Comparison of ENCODE assay signal across 7 mouse cellular contexts in the genomic region with DNA sequence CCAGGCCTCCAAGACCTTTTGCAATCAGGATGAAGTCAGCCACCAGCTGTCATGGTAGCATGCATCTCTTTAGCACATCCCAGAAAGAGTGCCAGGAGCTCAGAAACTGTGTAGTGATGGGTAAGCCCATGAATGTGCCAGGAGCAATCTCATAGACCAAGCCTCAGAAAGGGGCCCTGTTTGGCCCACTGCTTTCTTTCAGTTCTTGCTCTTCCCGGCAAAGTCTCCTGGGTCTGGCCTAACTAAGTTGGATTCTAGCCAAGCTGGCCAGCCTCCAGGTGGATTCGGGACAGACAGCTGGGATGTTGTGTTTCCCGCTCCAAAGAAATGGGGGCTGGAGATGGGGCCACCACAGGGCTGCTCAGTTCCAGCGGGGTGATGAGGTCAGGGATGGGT. TPM values are rescaled to one million over a fixed set of nuclear protein-coding genes. Genes with fewer than 3 reads are reported as not detected.
DNase-seq lines count a peak whose midpoint lies in the region; ATAC-seq lines count a peak whose summit lies in the region.

No protein-coding gene starts in this region.

- no peaks in the 10 kb centered on the region for H3K36me3 ChIP-seq in liver, embryonic 11.5 days (ENCODE audit: control insufficient read depth, insufficient read depth, low read length)
- H3K36me3 ChIP-seq in heart, embryonic 13.5 days = no peaks in the 10 kb centered on the region
- H3K36me3 ChIP-seq in neural tube, embryonic 15.5 days = no peaks in the 10 kb centered on the region

- H3K9ac ChIP-seq in liver, embryonic 11.5 days (ENCODE audit: low read depth, low read length) = no peak overlapping the region
- H3K9ac ChIP-seq in heart, embryonic 13.5 days = no peak overlapping the region
- no peak overlapping the region for H3K9ac ChIP-seq in neural tube, embryonic 15.5 days (replicated peaks)

- no peak overlapping the region for H3K4me3 ChIP-seq in liver, embryonic 11.5 days (ENCODE audit: low read depth, low read length)
- no peak overlapping the region for H3K4me3 ChIP-seq in heart, embryonic 13.5 days
- no peak overlapping the region for H3K4me3 ChIP-seq in neural tube, embryonic 15.5 days (replicated peaks)

- no peak overlapping the region for H3K27ac ChIP-seq in liver, embryonic 11.5 days (ENCODE audit: low read depth, low read length)
- H3K27ac ChIP-seq in heart, embryonic 13.5 days (replicated peaks) = peak overlapping the region; percentile 45
- peak overlapping the region; percentile 58; the same call in 1 of the 2 replicates for H3K27ac ChIP-seq in neural tube, embryonic 15.5 days (replicated peaks)

- H3K9me3 ChIP-seq in liver, embryonic 11.5 days (ENCODE audit: control insufficient read depth, low read length) = no peaks in the 10 kb centered on the region
- no peaks in the 10 kb centered on the region for H3K9me3 ChIP-seq in heart, embryonic 13.5 days
- no peaks in the 10 kb centered on the region for H3K9me3 ChIP-seq in neural tube, embryonic 15.5 days (replicated peaks)

- H3K27me3 ChIP-seq in liver, embryonic 11.5 days (replicated peaks; ENCODE audit: control insufficient read depth, insufficient read depth, low read length) = no peaks in the 10 kb centered on the region
- peaks cover 19% of the 10 kb centered on the region for H3K27me3 ChIP-seq in heart, embryonic 13.5 days (replicated peaks)
- H3K27me3 ChIP-seq in neural tube, embryonic 15.5 days (replicated peaks) = no peaks in the 10 kb centered on the region

- 0 out of 2 replicates have a peak, but pooled peaks cover 8% of the 10 kb centered on the region for H3K4me1 ChIP-seq in liver, embryonic 11.5 days (replicated peaks; ENCODE audit: control insufficient read depth, insufficient read depth, low read length)
- peaks cover 60% of the 10 kb centered on the region for H3K4me1 ChIP-seq in heart, embryonic 13.5 days
- peaks cover 22% of the 10 kb centered on the region for H3K4me1 ChIP-seq in neural tube, embryonic 15.5 days

- H3K4me2 ChIP-seq in liver, embryonic 11.5 days = no peak overlapping the region
- peak overlapping the region; percentile 2; the same call in 1 of the 2 replicates for H3K4me2 ChIP-seq in heart, embryonic 13.5 days
- no peak overlapping the region for H3K4me2 ChIP-seq in neural tube, embryonic 15.5 days

- peak; percentile 45 for DNase-seq in liver
- DNase-seq in liver, embryonic 11.5 days (ENCODE audit: low spot score) = no peak
- DNase-seq in adrenal gland, postnatal 36 days = peak; percentile 56 to 78
- DNase-seq in kidney, postnatal 4 days = peak; percentile 87 to 91
- no peak for DNase-seq in spleen, postnatal 14 days (ENCODE audit: low spot score in 2 of 2)

- WGBS in liver, embryonic 11.5 days = 66% methylated on average over 4 of the region's 4 CpGs
- 13% methylated on average over 4 of the region's 4 CpGs for WGBS in heart, embryonic 13.5 days
- 41% methylated on average over 4 of the region's 4 CpGs for WGBS in neural tube, embryonic 15.5 days

- no peak for ATAC-seq in liver, embryonic 11.5 days (replicated peaks; ENCODE audit: low FRiP score)
- ATAC-seq in heart, embryonic 13.5 days (ENCODE audit: extremely low read depth, insufficient number of reproducible peaks, low FRiP score, low TSS enrichment) = no peak
- peak; percentile 29; the same call in 1 of the 2 replicates for ATAC-seq in neural tube, embryonic 15.5 days (ENCODE audit: low FRiP score)

RNA-seq across cellular contexts. Expression of gene Pgf, which starts 17.0 kb away (rescaled TPM):
- 4.0 and 5.7 TPM in 2 replicates for polyA plus RNA-seq in liver, embryonic 11.5 days (2014; fragmentation: Nextera tagmentation; extraction: Ambion mirVana)
- 1 to 10 TPM in 1 of 2 experiments, under 1 TPM in 1; 0.43 to 2.1 TPM for total RNA-seq in adrenal gland, postnatal 36 days (2021)
- polyA plus RNA-seq in heart, embryonic 13.5 days (2015; fragmentation: Nextera tagmentation; extraction: Ambion mirVana) = 8.4 and 9.1 TPM in 2 replicates
- 9.5 and 11.1 TPM in 2 replicates for polyA plus RNA-seq in neural tube, embryonic 15.5 days (2015; fragmentation: Nextera tagmentation; extraction: Ambion mirVana)

RNA-seq across cellular contexts. Expression of gene Eif2b2, which starts 24.7 kb away (rescaled TPM):
- 75.6 and 86.5 TPM in 2 replicates for polyA plus RNA-seq in liver, embryonic 11.5 days (2014; fragmentation: Nextera tagmentation; extraction: Ambion mirVana)
- total RNA-seq in adrenal gland, postnatal 36 days (2021) = 10 to 100 TPM; 82.1 to 85.3 TPM
- 54.8 and 55.9 TPM in 2 replicates for polyA plus RNA-seq in heart, embryonic 13.5 days (2015; fragmentation: Nextera tagmentation; extraction: Ambion mirVana)
- polyA plus RNA-seq in neural tube, embryonic 15.5 days (2015; fragmentation: Nextera tagmentation; extraction: Ambion mirVana) = 74.5 and 85.5 TPM in 2 replicates

RNA-seq across cellular contexts. Expression of gene Rps6kl1, which starts 43.6 kb away (rescaled TPM):
- polyA plus RNA-seq in liver, embryonic 11.5 days (2014; fragmentation: Nextera tagmentation; extraction: Ambion mirVana) = 0.99 and 1.1 TPM in 2 replicates
- under 1 TPM; 0.46 to 0.50 TPM for total RNA-seq in adrenal gland, postnatal 36 days (2021)
- polyA plus RNA-seq in heart, embryonic 13.5 days (2015; fragmentation: Nextera tagmentation; extraction: Ambion mirVana) = 1.2 and 1.3 TPM in 2 replicates
- polyA plus RNA-seq in neural tube, embryonic 15.5 days (2015; fragmentation: Nextera tagmentation; extraction: Ambion mirVana) = 31.0 and 37.0 TPM in 2 replicates

Comparison
In these comparisons a context has a peak if more than half of its experiments do, and no peak if none do; other contexts are left out.
1. DNase-seq: peak in liver (single experiment), adrenal gland, postnatal 36 days (2 of 2) and kidney, postnatal 4 days (2 of 2); none in liver, embryonic 11.5 days (single experiment) and spleen, postnatal 14 days (0 of 2).
2. RNA of gene Rps6kl1, which starts 43.6 kb away (polyA plus RNA-seq): 31.0 to 37.0 TPM in neural tube, embryonic 15.5 days; 1.2 to 1.3 TPM in heart, embryonic 13.5 days and 0.99 to 1.1 TPM in liver, embryonic 11.5 days; every median in the first group is over 10 times any median in the second.